Mouse (Mus musculus) hindbrain, embryonic 15.5 days (tissue): ENCODE data around the gene Ccdc88b. TPM values are rescaled to one million over a fixed set of nuclear protein-coding genes. Genes with fewer than 3 reads are reported as not detected.

Experiments
- ATAC-seq: fragments of 200-750 bp; cut with Nextera tagmentation; 2 replicates; pipeline ENCODE4 v1.8.0; 2017; ENCODE audit warnings: low read depth, moderate number of reproducible peaks, moderate TSS enrichment; ENCODE audit not compliant: low FRiP score
- H3K27ac ChIP-seq: fragments of 300-500 bp; sonication (generic); replicated peaks from 2 replicates; pipeline ENCODE4 v1.5.1; 2015; ENCODE audit warnings: mild to moderate bottlenecking, inconsistent platforms
- H3K27me3 ChIP-seq: fragments of 300-500 bp; sonication (generic); 2 replicates; pipeline ENCODE4 v1.6.1; 2015; ENCODE audit warnings: control low read depth, inconsistent platforms
- H3K36me3 ChIP-seq: fragments of 300-500 bp; sonication (generic); 2 replicates; pipeline ENCODE4 v1.6.1; 2015; ENCODE audit warnings: control low read depth, inconsistent platforms
- H3K4me1 ChIP-seq: fragments of 300-500 bp; sonication (generic); replicated peaks from 2 replicates; pipeline ENCODE4 v1.6.1; 2015; ENCODE audit warnings: control low read depth, inconsistent platforms
- H3K4me2 ChIP-seq: fragments of 300-500 bp; sonication (generic); 2 replicates; pipeline ENCODE4 v1.6.1; 2015; ENCODE audit warnings: moderate library complexity, mild to moderate bottlenecking, inconsistent platforms
- H3K4me3 ChIP-seq: fragments of 300-500 bp; sonication (generic); 2 replicates; pipeline ENCODE4 v1.5.1; 2015; ENCODE audit warnings: mild to moderate bottlenecking, inconsistent platforms
- H3K9ac ChIP-seq: fragments of 300-500 bp; sonication (generic); 2 replicates; pipeline ENCODE4 v1.6.1; 2015; ENCODE audit warnings: inconsistent platforms
- H3K9me3 ChIP-seq: fragments of 300-500 bp; sonication (generic); 2 replicates; pipeline ENCODE4 v1.6.1; 2016; ENCODE audit warnings: control low read depth, inconsistent platforms
- WGBS: fragments of 180-500 bp; shearing (Covaris S2); methylation state at CpG from one replicate; pipeline ENCODE4 v1.1.7; 2015; 5-methylcytosine and 5-hydroxymethylcytosine counted together
- polyA plus RNA-seq: library from polyadenylated mRNA; unstranded; fragments of >200 nt; fragmentation: Nextera tagmentation; extraction: Ambion mirVana; gene quantifications from 2 replicates; pipeline ENCODE4 v1.2.1, GENCODE M21; 2015

Ccdc88b gene
- polyA plus RNA-seq, 1 experiment from 2014 or later, result 1.1 TPM

- WGBS, result 86% methylated on average over 6 of the region's 6 CpGs
- ATAC-seq, result no peak
- Histone ChIP-seq H3K27ac (no peak overlapping the region), H3K9ac (no peak overlapping the region), H3K4me1 (no peaks in the 10 kb centered on the region), H3K27me3 (no peaks in the 10 kb centered on the region), H3K36me3 (no peaks in the 10 kb centered on the region), H3K9me3 (peaks cover 7% of the 10 kb centered on the region; the same call in 1 of the 2 replicates), H3K4me2 (no peak overlapping the region), H3K4me3 (no peak overlapping the region)
Measured at GRCm38 (mm10) chr19:6875834-6876233, 17.8 kb upstream of the Ccdc88b start.

- 94% methylated on average over 1 of the region's 1 CpGs for WGBS
- Histone ChIP-seq H3K4me3 (no peak overlapping the region), H3K4me1 (no peaks in the 10 kb centered on the region), H3K9ac (no peak overlapping the region), H3K27ac (no peak overlapping the region), H3K36me3 (no peaks in the 10 kb centered on the region), H3K9me3 (0 out of 2 replicates have a peak, but pooled peaks cover 3% of the 10 kb centered on the region), H3K27me3 (no peaks in the 10 kb centered on the region), H3K4me2 (no peak overlapping the region)
- no peak for ATAC-seq
Measured at GRCm38 (mm10) chr19:6874257-6874656, 16.2 kb upstream of the Ccdc88b start.

GRCm38 (mm10) chr19:6872701-6873100 is 14.7 kb upstream of the Ccdc88b start:
- ATAC-seq, result no peak
- WGBS, result 78% methylated on average over 3 of the region's 3 CpGs
- no peak overlapping the region for H3K27ac ChIP-seq
- H3K4me1 ChIP-seq, result no peaks in the 10 kb centered on the region
- H3K9me3 ChIP-seq, result no peaks in the 10 kb centered on the region
- no peaks in the 10 kb centered on the region for H3K27me3 ChIP-seq
- H3K4me2 ChIP-seq, result no peak overlapping the region
- no peaks in the 10 kb centered on the region for H3K36me3 ChIP-seq
- H3K9ac ChIP-seq, result no peak overlapping the region
- H3K4me3 ChIP-seq, result no peak overlapping the region

DNA sequence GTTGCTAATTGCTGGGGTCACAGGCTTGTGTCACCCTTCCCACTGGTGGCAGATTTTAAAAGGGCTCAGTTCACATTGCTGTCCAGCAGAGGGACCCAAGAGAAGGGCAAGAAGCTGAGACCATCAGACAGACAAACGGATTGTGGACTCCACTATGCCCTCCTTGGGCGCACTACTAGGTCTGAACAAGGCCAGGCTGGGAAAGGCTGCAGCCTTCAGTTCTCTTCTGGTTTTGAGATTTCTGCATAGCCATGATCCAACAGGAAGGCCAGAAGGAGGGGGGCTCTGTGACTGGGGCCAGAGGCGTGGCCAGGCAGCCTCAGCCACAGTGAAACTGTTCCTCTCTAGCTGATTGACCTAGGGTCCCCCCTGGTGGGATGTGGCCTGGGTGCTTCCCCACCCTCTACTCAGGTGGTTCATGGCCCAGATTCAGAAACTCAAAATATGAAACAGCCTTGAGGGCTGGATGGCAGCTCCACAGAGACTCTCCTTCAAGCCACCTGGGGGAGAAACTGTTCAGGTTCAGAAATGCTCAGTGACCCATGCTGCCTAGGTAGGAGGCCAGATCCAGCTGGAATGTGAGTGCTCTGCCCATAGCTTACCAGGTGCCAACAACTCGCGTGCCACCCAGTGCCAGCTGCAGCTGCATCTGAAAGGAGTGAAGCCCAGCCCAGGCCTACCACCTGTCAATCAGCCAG is 13.7 kb upstream of the Ccdc88b start:
- H3K9me3 ChIP-seq, result no peaks in the 10 kb centered on the region
- no peak overlapping the region for H3K9ac ChIP-seq
- no peak overlapping the region for H3K27ac ChIP-seq
- no peaks in the 10 kb centered on the region for H3K4me1 ChIP-seq
- ATAC-seq, result no peak
- H3K4me2 ChIP-seq, result no peak overlapping the region
- H3K36me3 ChIP-seq, result no peaks in the 10 kb centered on the region
- no peak overlapping the region for H3K4me3 ChIP-seq
- WGBS, result 72% methylated on average over 5 of the region's 5 CpGs
- H3K27me3 ChIP-seq, result no peaks in the 10 kb centered on the region

DNA sequence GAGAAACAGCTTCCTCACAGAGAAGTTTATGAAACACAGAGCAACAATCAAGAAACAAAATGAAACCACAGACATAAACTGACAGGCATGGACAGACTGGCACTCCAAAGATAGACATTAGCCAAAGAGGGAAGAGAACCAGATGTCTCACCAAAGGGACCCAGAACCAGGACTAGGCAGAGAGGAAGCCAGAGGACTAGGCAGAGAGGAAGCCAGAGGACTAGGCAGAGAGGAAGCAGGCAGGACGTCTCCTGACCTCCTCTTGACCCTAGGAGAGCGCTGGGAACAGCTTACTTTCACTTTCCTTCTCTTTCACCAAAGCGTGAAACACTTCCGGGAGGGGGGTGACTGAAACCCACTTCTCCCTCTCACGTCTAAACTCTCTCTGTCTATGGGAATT is 11.3 kb upstream of the Ccdc88b start:
- Histone ChIP-seq H3K27me3 (no peaks in the 10 kb centered on the region), H3K4me2 (no peak overlapping the region), H3K9ac (no peak overlapping the region), H3K4me3 (no peak overlapping the region), H3K4me1 (no peaks in the 10 kb centered on the region), H3K9me3 (no peaks in the 10 kb centered on the region), H3K27ac (no peak overlapping the region), H3K36me3 (no peaks in the 10 kb centered on the region)
- no peak for ATAC-seq
- WGBS, result 13% methylated on average over 5 of the region's 5 CpGs

DNA sequence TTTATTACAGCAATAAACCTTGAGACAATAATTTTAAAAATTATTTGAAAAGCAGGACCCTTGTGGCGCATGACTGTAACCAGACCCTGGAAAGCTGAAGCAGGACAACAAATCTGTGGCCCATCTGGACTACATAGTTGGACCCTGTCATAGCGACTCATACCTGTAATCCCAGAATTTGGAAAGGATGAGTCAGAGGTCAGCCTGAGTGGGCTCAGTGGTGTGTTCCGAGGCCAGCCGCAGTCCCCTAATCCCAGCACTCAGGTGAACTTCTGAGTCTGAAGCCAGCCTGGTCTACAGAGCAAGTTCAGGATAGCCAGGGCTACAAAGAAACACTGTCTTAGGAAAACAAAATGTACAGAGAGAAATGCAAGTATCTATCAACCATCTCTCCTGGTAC is 3.4 kb upstream of the Ccdc88b start:
- no peak overlapping the region for H3K4me2 ChIP-seq
- H3K36me3 ChIP-seq, result no peaks in the 10 kb centered on the region
- ATAC-seq, result no peak
- H3K4me3 ChIP-seq, result no peak overlapping the region
- no peaks in the 10 kb centered on the region for H3K9me3 ChIP-seq
- 97% methylated on average over 4 of the region's 4 CpGs for WGBS
- H3K27ac ChIP-seq, result no peak overlapping the region
- peaks cover 6% of the 10 kb centered on the region; the same call in 1 of the 2 replicates for H3K4me1 ChIP-seq
- no peak overlapping the region for H3K9ac ChIP-seq
- H3K27me3 ChIP-seq, result no peaks in the 10 kb centered on the region

GRCm38 (mm10) chr19:6860706-6861105 is 2.7 kb upstream of the Ccdc88b start:
- Histone ChIP-seq H3K27me3 (no peaks in the 10 kb centered on the region), H3K9me3 (no peaks in the 10 kb centered on the region), H3K9ac (no peak overlapping the region), H3K27ac (no peak overlapping the region), H3K36me3 (no peaks in the 10 kb centered on the region), H3K4me2 (no peak overlapping the region), H3K4me3 (no peak overlapping the region), H3K4me1 (peaks cover 12% of the 10 kb centered on the region; the same call in 1 of the 2 replicates)
- 82% methylated on average over 6 of the region's 6 CpGs for WGBS
- ATAC-seq, result no peak

- no peak for ATAC-seq
- Histone ChIP-seq H3K4me2 (no peak overlapping the region), H3K4me1 (peaks cover 20% of the 10 kb centered on the region), H3K36me3 (no peaks in the 10 kb centered on the region), H3K4me3 (no peak overlapping the region), H3K27me3 (no peaks in the 10 kb centered on the region), H3K9me3 (no peaks in the 10 kb centered on the region), H3K9ac (no peak overlapping the region), H3K27ac (no peak overlapping the region)
- 89% methylated on average over 3 of the region's 3 CpGs for WGBS
Measured at GRCm38 (mm10) chr19:6859971-6860370, 2.0 kb upstream of the Ccdc88b start.

DNA sequence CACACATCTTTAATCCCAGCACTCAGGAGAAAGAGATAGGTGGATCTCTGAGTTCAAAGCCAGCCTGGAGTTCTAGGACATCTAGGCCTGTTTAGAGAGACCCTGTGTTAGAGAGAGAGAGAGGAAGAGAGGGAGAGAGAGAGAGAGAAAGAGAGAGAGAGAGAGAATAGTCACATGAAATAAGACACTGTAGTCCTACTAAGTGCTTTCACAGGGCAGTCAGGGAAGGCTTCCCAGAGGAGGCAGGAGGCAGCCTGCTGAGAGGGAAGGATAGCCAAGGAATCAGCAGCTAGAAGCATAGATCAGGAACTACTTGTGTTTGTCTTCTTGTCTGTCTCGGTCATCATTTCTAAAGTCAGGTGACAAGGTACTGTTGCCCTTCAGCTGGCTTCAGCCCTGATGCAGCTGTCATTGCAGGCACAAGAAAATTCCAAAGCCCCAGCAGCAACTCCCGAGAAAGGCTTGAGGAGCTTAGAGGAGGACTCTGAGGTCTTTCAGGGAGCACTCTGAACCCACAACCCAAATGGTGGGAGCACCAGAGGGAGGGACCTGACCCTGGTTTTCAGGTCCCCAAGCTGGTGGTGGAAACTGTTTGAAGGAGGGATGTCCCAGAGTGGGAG is 1.1 kb upstream of the Ccdc88b start:
- Histone ChIP-seq H3K27ac (no peak overlapping the region), H3K9ac (no peak overlapping the region), H3K4me2 (no peak overlapping the region), H3K4me3 (no peak overlapping the region), H3K4me1 (peaks cover 24% of the 10 kb centered on the region), H3K27me3 (no peaks in the 10 kb centered on the region; the same call in 1 of the 2 replicates), H3K9me3 (no peaks in the 10 kb centered on the region), H3K36me3 (no peaks in the 10 kb centered on the region)
- ATAC-seq, result no peak
- WGBS, result 85% methylated on average over 2 of the region's 2 CpGs

GRCm38 (mm10) chr19:6857391-6858005 is 513 bp downstream of the Ccdc88b start:
- Histone ChIP-seq H3K27me3 (peaks cover 2% of the 10 kb centered on the region; the same call in 1 of the 2 replicates), H3K4me1 (peaks cover 24% of the 10 kb centered on the region), H3K27ac (no peak overlapping the region), H3K4me3 (no peak overlapping the region), H3K36me3 (no peaks in the 10 kb centered on the region), H3K9ac (no peak overlapping the region), H3K9me3 (no peaks in the 10 kb centered on the region), H3K4me2 (no peak overlapping the region)
- WGBS, result 79% methylated on average over 9 of the region's 9 CpGs
- ATAC-seq, result no peak

GRCm38 (mm10) chr19:6857003-6857360 is 1.0 kb downstream of the Ccdc88b start:
- no peak overlapping the region for H3K4me3 ChIP-seq
- H3K4me2 ChIP-seq, result no peak overlapping the region
- H3K4me1 ChIP-seq, result peaks cover 24% of the 10 kb centered on the region
- H3K36me3 ChIP-seq, result no peaks in the 10 kb centered on the region
- no peak overlapping the region for H3K27ac ChIP-seq
- ATAC-seq, result no peak
- no peaks in the 10 kb centered on the region for H3K9me3 ChIP-seq
- H3K27me3 ChIP-seq, result peaks cover 2% of the 10 kb centered on the region; the same call in 1 of the 2 replicates
- WGBS, result 42% methylated on average over 3 of the region's 3 CpGs
- H3K9ac ChIP-seq, result no peak overlapping the region

GRCm38 (mm10) chr19:6856281-6857002 is 1.6 kb downstream of the Ccdc88b start:
- H3K9me3 ChIP-seq, result no peaks in the 10 kb centered on the region
- peaks cover 2% of the 10 kb centered on the region; the same call in 1 of the 2 replicates for H3K27me3 ChIP-seq
- no peak overlapping the region for H3K4me3 ChIP-seq
- no peak overlapping the region for H3K27ac ChIP-seq
- H3K9ac ChIP-seq, result no peak overlapping the region
- ATAC-seq, result peak; percentile 9; the same call in 1 of the 2 replicates
- whole genome bisulfite sequencing, result 37% methylated on average over 12 of the region's 12 CpGs
- H3K4me2 ChIP-seq, result no peak overlapping the region
- H3K36me3 ChIP-seq, result no peaks in the 10 kb centered on the region
- H3K4me1 ChIP-seq, result peaks cover 24% of the 10 kb centered on the region
